In genomic region chr9:34888298-34888697, GRCm38 (mm10) we compare ENCODE assay signal across 17 mouse cellular contexts.
"Had no signal": no experiment of that assay in that cellular context is flagged by ENCODE, and none has a peak within 500 bp of the region (broad histone marks: within the 10 kb centered on the region; RNA-seq: fewer than 3 reads in every experiment).

No protein-coding gene starts in this region.

- H3K4me3 ChIP-seq: liver, embryonic 13.5 days; midbrain, embryonic 12.5 days; neural tube, embryonic 12.5 days; stomach, embryonic 15.5 days had no signal

- H3K27ac ChIP-seq: liver, embryonic 13.5 days; midbrain, embryonic 12.5 days; neural tube, embryonic 12.5 days; stomach, embryonic 15.5 days had no signal

- H3K9me3 ChIP-seq: liver, embryonic 13.5 days; midbrain, embryonic 12.5 days; neural tube, embryonic 12.5 days; stomach, embryonic 15.5 days had no signal

- H3K4me1 ChIP-seq: liver, embryonic 13.5 days; stomach, embryonic 15.5 days had no signal

- H3K9ac ChIP-seq: liver, embryonic 13.5 days; midbrain, embryonic 12.5 days; neural tube, embryonic 12.5 days; stomach, embryonic 15.5 days had no signal

- ATAC-seq: intestine, embryonic 16.5 days had no signal

- H3K27me3 ChIP-seq: liver, embryonic 13.5 days; midbrain, embryonic 12.5 days; neural tube, embryonic 12.5 days; stomach, embryonic 15.5 days had no signal

- H3K36me3 ChIP-seq: liver, embryonic 13.5 days; midbrain, embryonic 12.5 days; neural tube, embryonic 12.5 days; stomach, embryonic 15.5 days had no signal

- H3K4me2 ChIP-seq: liver, embryonic 13.5 days; midbrain, embryonic 12.5 days; neural tube, embryonic 12.5 days; stomach, embryonic 15.5 days had no signal

- DNase-seq: kidney, adult 18-20 months; kidney, adult 9 months; kidney, postnatal 14 days; kidney, postnatal 4 days; layer of hippocampus, adult 9-11 months; layer of hippocampus, postnatal 36 days; liver, embryonic 13.5 days; lung, adult 2 months; lung, postnatal 14 days; lung, postnatal 4 days; right cerebral cortex, postnatal 25 days; spleen, adult 18-20 months; thymus, postnatal 25 days had no signal
